Mouse (Mus musculus): ENCODE results near the gene Olfr1181. TPM values are rescaled to one million over a fixed set of nuclear protein-coding genes. Genes with fewer than 3 reads are reported as not detected.
"Not testable (repeated sequence)": the region's sequence is repeated elsewhere in the genome, so short reads cannot be mapped to it uniquely, and the experiment has no call there.

Olfr1181 gene
- not detected in 2 replicates for polyA plus RNA-seq (2014; fragmentation: Nextera tagmentation; extraction: Ambion mirVana)

DNA sequence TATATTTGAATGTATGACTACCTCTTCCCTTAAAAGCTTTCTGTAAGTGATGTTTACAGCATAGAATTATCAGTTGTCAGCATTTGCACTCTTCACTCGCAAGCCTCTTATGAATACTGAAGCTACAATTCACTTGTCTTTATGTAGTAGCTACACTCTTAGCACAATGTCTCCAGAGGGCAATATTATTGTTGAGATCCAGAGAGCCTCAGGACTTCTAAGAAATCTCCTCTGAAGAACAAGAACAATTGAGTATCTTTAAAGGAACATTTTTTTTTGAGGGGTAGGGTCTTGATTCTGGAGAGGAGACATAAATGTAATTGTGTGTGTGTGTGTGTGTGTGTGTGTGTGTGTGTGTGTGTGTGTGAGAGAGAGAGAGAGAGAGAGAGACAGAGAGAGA lies at the start of gene Olfr1181:
Gene Olfr1181 (minus strand): TSS at position 101 of the 400 bp plus-strand sequence.
- Histone ChIP-seq H3K4me2 (ENCODE audit: low read length) (no peak within 1 kb of the TSS), H3K27ac (replicated peaks in 1 of 2; ENCODE audit: control insufficient read depth in 1 of 2, insufficient read depth in 1 of 2, low read depth in 2 of 2, low read length in 2 of 2) (no peak within 1 kb of the TSS), H3K9me3 (ENCODE audit: control insufficient read depth, low read length) (no peaks in the 10 kb centered on the region), H3K27me3 (ENCODE audit: control insufficient read depth, insufficient read depth, low read length) (no peaks in the 10 kb centered on the region), H3K4me1 (ENCODE audit: control insufficient read depth in 2 of 2, insufficient read depth in 2 of 2, low read length in 2 of 2) (no peaks in the 10 kb centered on the region), H3K4me3 (ENCODE audit: control insufficient read depth in 1 of 2, insufficient read depth in 1 of 2, low read depth in 1 of 2, low read length in 2 of 2) (no peak within 1 kb of the TSS), H3K9ac (ENCODE audit: low read length) (no peak within 1 kb of the TSS), H3K36me3 (ENCODE audit: control insufficient read depth, insufficient read depth, low read length) (no peaks in the 10 kb centered on the region)
- WGBS, result 81% methylated on average over 1 of the region's 1 CpGs
- no peak for ATAC-seq (ENCODE audit: insufficient number of reproducible peaks, insufficient read depth, low FRiP score, low read depth)

DNA sequence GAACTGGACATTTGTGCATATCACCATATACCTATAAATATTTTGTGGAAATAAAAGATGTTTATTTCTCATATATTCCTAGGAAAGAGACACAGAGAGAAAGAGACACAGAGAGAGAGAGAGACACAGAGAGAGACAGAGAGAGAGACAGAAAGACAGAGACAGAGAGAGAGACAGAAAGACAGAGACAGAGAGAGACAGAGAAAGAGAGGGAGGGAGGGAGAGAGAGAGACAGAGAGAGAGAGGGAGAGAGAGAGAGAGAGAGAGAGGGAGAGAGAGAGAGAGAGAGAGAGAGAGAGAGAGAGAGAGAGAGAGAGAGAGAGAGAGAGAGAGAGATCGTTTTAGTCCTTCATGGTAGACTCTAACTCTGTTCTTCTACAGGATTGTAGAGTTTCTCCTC lies 28.6 kb upstream of the Olfr1181 start, which contains the start of gene Olfr1183:
Gene Olfr1183 (plus strand): TSS at position 301 of the 400 bp plus-strand sequence.
- WGBS, result 86% methylated on average over 1 of the region's 1 CpGs

DNA sequence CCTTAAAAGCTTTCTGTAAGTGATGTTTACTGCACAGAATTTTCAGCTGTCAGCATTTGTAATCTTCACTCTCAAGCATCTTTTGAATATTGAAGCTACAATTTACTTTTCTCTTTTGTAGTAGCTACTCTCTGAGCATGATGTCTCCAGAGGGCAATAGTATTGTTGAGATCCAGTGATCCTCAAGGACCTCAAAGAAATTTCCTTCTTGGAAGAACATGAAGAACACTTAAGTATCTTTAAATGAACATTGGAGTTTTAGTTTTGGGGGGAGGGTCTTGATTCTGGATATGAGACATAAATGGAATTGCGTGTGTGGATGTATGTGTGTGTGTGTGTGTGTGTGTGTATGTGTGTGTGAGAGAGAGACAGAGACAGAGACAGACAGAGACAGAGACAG lies 23.1 kb upstream of the Olfr1181 start, which contains the start of gene Gm13757:
Gene Gm13757 (minus strand): TSS at position 101 of the 400 bp plus-strand sequence.
- Histone ChIP-seq H3K4me1 (ENCODE audit: control insufficient read depth in 2 of 2, insufficient read depth in 2 of 2, low read length in 2 of 2) (no peaks in the 10 kb centered on the region), H3K27me3 (ENCODE audit: control insufficient read depth, insufficient read depth, low read length) (no peaks in the 10 kb centered on the region), H3K27ac (replicated peaks in 1 of 2; ENCODE audit: control insufficient read depth in 1 of 2, insufficient read depth in 1 of 2, low read depth in 2 of 2, low read length in 2 of 2) (no peak within 1 kb of the TSS), H3K36me3 (ENCODE audit: control insufficient read depth, insufficient read depth, low read length) (no peaks in the 10 kb centered on the region), H3K9ac (ENCODE audit: low read length) (no peak within 1 kb of the TSS), H3K4me2 (ENCODE audit: low read length) (no peak within 1 kb of the TSS), H3K4me3 (ENCODE audit: control insufficient read depth in 1 of 2, insufficient read depth in 1 of 2, low read depth in 1 of 2, low read length in 2 of 2) (no peak within 1 kb of the TSS), H3K9me3 (ENCODE audit: control insufficient read depth, low read length) (no peaks in the 10 kb centered on the region)
- ATAC-seq (ENCODE audit: insufficient number of reproducible peaks, insufficient read depth, low FRiP score, low read depth), result no peak
- 80% methylated on average over 1 of the region's 1 CpGs for WGBS

More for the DNA sequence above, 28.6 kb upstream of the Olfr1181 start, which contains the start of gene Olfr1183:
- H3K27me3 ChIP-seq (ENCODE audit: control insufficient read depth, insufficient read depth, low read length); H3K4me1 ChIP-seq (ENCODE audit: control insufficient read depth in 2 of 2, insufficient read depth in 2 of 2, low read length in 2 of 2); H3K9me3 ChIP-seq (ENCODE audit: control insufficient read depth, low read length); H3K4me3 ChIP-seq (ENCODE audit: control insufficient read depth in 1 of 2, insufficient read depth in 1 of 2, low read depth in 1 of 2, low read length in 2 of 2); ATAC-seq (ENCODE audit: insufficient number of reproducible peaks, insufficient read depth, low FRiP score, low read depth); H3K4me2 ChIP-seq (ENCODE audit: low read length); H3K9ac ChIP-seq (ENCODE audit: low read length); H3K36me3 ChIP-seq (ENCODE audit: control insufficient read depth, insufficient read depth, low read length); H3K27ac ChIP-seq (replicated peaks in 1 of 2; ENCODE audit: control insufficient read depth in 1 of 2, insufficient read depth in 1 of 2, low read depth in 2 of 2, low read length in 2 of 2): not testable (repeated sequence)

DNA sequence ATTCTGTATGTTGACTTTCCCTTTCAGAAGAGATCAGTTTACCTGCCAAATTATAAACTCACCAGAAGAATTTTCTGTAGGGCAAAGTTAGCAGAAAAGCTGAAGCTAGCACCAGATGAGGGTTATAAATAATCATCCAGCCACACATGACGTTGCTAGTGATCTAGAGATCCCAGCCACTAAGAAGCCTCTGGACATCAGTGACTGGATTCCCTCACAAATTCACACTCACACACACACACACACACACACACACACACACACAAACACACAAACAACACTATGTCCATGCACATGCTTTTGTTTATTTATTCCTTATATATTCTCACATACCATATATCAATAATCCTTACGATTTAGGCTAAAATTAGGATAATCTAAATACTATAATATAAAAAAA lies 6.9 kb downstream of the Olfr1181 start, which contains the start of gene Olfr1180:
Gene Olfr1180 (minus strand): TSS at position 101 of the 400 bp plus-strand sequence.
- Histone ChIP-seq H3K9me3 (ENCODE audit: control insufficient read depth, low read length) (no peaks in the 10 kb centered on the region), H3K4me2 (ENCODE audit: low read length) (no peak within 1 kb of the TSS), H3K9ac (ENCODE audit: low read length) (no peak within 1 kb of the TSS), H3K4me1 (ENCODE audit: control insufficient read depth in 2 of 2, insufficient read depth in 2 of 2, low read length in 2 of 2) (no peaks in the 10 kb centered on the region), H3K36me3 (ENCODE audit: control insufficient read depth, insufficient read depth, low read length) (no peaks in the 10 kb centered on the region), H3K27ac (replicated peaks in 1 of 2; ENCODE audit: control insufficient read depth in 1 of 2, insufficient read depth in 1 of 2, low read depth in 2 of 2, low read length in 2 of 2) (no peak within 1 kb of the TSS), H3K27me3 (ENCODE audit: control insufficient read depth, insufficient read depth, low read length) (no peaks in the 10 kb centered on the region), H3K4me3 (ENCODE audit: control insufficient read depth in 1 of 2, insufficient read depth in 1 of 2, low read depth in 1 of 2, low read length in 2 of 2) (no peak within 1 kb of the TSS)
- ATAC-seq (ENCODE audit: insufficient number of reproducible peaks, insufficient read depth, low FRiP score, low read depth), result no peak
- 61% methylated on average over 2 of the region's 2 CpGs for WGBS

DNA sequence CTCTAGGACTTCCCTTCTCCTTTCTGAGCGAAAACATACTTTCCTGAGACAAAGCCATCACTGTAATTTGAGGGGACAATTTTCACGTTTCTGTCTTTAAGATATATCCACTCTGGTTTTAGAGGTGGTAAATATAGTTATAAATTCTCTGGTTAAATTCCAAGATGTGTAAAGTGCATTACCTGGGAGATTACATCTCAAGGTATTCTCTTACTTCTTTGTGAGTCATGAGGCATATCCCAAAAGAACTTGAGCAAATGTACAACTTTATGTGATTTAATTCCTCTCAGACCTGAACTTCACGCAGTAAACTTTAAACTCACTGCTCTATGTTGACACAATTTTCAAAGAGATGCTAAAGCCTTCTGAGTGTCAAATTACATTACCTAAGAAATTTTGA lies 19.6 kb downstream of the Olfr1181 start, which contains the start of gene Olfr1179:
Gene Olfr1179 (minus strand): TSS at position 101 of the 400 bp plus-strand sequence.
- Histone ChIP-seq H3K36me3 (ENCODE audit: control insufficient read depth, insufficient read depth, low read length) (no peaks in the 10 kb centered on the region), H3K9me3 (ENCODE audit: control insufficient read depth, low read length) (no peaks in the 10 kb centered on the region), H3K27me3 (ENCODE audit: control insufficient read depth, insufficient read depth, low read length) (no peaks in the 10 kb centered on the region), H3K27ac (replicated peaks in 1 of 2; ENCODE audit: control insufficient read depth in 1 of 2, insufficient read depth in 1 of 2, low read depth in 2 of 2, low read length in 2 of 2) (no peak within 1 kb of the TSS), H3K4me2 (ENCODE audit: low read length) (no peak within 1 kb of the TSS), H3K4me3 (ENCODE audit: control insufficient read depth in 1 of 2, insufficient read depth in 1 of 2, low read depth in 1 of 2, low read length in 2 of 2) (no peak within 1 kb of the TSS), H3K9ac (ENCODE audit: low read length) (no peak within 1 kb of the TSS), H3K4me1 (ENCODE audit: control insufficient read depth in 2 of 2, insufficient read depth in 2 of 2, low read length in 2 of 2) (no peaks in the 10 kb centered on the region)
- ATAC-seq (ENCODE audit: insufficient number of reproducible peaks, insufficient read depth, low FRiP score, low read depth), result no peak
- WGBS, result 75% methylated on average over 3 of the region's 3 CpGs

- no peak within 1 kb of the TSS for H3K27ac ChIP-seq (replicated peaks in 1 of 2; ENCODE audit: control insufficient read depth in 1 of 2, insufficient read depth in 1 of 2, low read depth in 2 of 2, low read length in 2 of 2)
- no peak within 1 kb of the TSS for H3K9ac ChIP-seq (ENCODE audit: low read length)
- H3K27me3 ChIP-seq (ENCODE audit: control insufficient read depth, insufficient read depth, low read length), result no peaks in the 10 kb centered on the region
- H3K4me1 ChIP-seq (ENCODE audit: control insufficient read depth in 2 of 2, insufficient read depth in 2 of 2, low read length in 2 of 2), result no peaks in the 10 kb centered on the region
- H3K4me3 ChIP-seq (ENCODE audit: control insufficient read depth in 1 of 2, insufficient read depth in 1 of 2, low read depth in 1 of 2, low read length in 2 of 2), result no peak within 1 kb of the TSS
- no peaks in the 10 kb centered on the region for H3K36me3 ChIP-seq (ENCODE audit: control insufficient read depth, insufficient read depth, low read length)
- no peak for ATAC-seq (ENCODE audit: insufficient number of reproducible peaks, insufficient read depth, low FRiP score, low read depth)
- H3K9me3 ChIP-seq (ENCODE audit: control insufficient read depth, low read length), result no peaks in the 10 kb centered on the region
- WGBS, result 81% methylated on average over 1 of the region's 1 CpGs
- H3K4me2 ChIP-seq (ENCODE audit: low read length), result no peak within 1 kb of the TSS
Measured at GRCm38 (mm10) chr2:88386762-88387161, 39.2 kb downstream of the Olfr1181 start, which contains the start of gene Olfr1178. TSS of gene Olfr1178 (plus strand) at chr2:88387062.

Other genes starting within 250 kb of the Olfr1181 start
- not detected in 2 replicates for gene Olfr1168, start 244.3 kb downstream of the Olfr1181 start, polyA plus RNA-seq (2014; fragmentation: Nextera tagmentation; extraction: Ambion mirVana)
- not detected in 2 replicates for gene Olfr1170, start 197.8 kb downstream of the Olfr1181 start, polyA plus RNA-seq (2014; fragmentation: Nextera tagmentation; extraction: Ambion mirVana)
- not detected in 2 replicates for gene Olfr1173, start 146.3 kb downstream of the Olfr1181 start, polyA plus RNA-seq (2014; fragmentation: Nextera tagmentation; extraction: Ambion mirVana)
- not detected in 2 replicates for gene Olfr1174-ps, start 111.0 kb downstream of the Olfr1181 start, polyA plus RNA-seq (2014; fragmentation: Nextera tagmentation; extraction: Ambion mirVana)
- not detected in 2 replicates for gene Olfr1175-ps, start 99.0 kb downstream of the Olfr1181 start, polyA plus RNA-seq (2014; fragmentation: Nextera tagmentation; extraction: Ambion mirVana)
- not detected in 2 replicates for gene Olfr1176, start 89.5 kb downstream of the Olfr1181 start, polyA plus RNA-seq (2014; fragmentation: Nextera tagmentation; extraction: Ambion mirVana)
- gene Olfr1177-ps, start 79.7 kb downstream of the Olfr1181 start, polyA plus RNA-seq (2014; fragmentation: Nextera tagmentation; extraction: Ambion mirVana), result not detected in 2 replicates
- gene Olfr1178, start 39.1 kb downstream of the Olfr1181 start, polyA plus RNA-seq (2014; fragmentation: Nextera tagmentation; extraction: Ambion mirVana), result not detected in 2 replicates
- not detected in 2 replicates for gene Olfr1179, start 19.7 kb downstream of the Olfr1181 start, polyA plus RNA-seq (2014; fragmentation: Nextera tagmentation; extraction: Ambion mirVana)
- not detected in 2 replicates for gene Olfr1180, start 7.0 kb downstream of the Olfr1181 start, polyA plus RNA-seq (2014; fragmentation: Nextera tagmentation; extraction: Ambion mirVana)
- gene Gm13757, start 23.0 kb upstream of the Olfr1181 start, polyA plus RNA-seq (2014; fragmentation: Nextera tagmentation; extraction: Ambion mirVana), result not detected in 2 replicates
- not detected in 2 replicates for gene Olfr1183, start 28.7 kb upstream of the Olfr1181 start, polyA plus RNA-seq (2014; fragmentation: Nextera tagmentation; extraction: Ambion mirVana)
- not detected in 2 replicates for gene Olfr1184, start 57.4 kb upstream of the Olfr1181 start, polyA plus RNA-seq (2014; fragmentation: Nextera tagmentation; extraction: Ambion mirVana)
- gene Olfr1185-ps1, start 67.1 kb upstream of the Olfr1181 start, polyA plus RNA-seq (2014; fragmentation: Nextera tagmentation; extraction: Ambion mirVana), result not detected in 2 replicates
- gene Olfr1186, start 92.4 kb upstream of the Olfr1181 start, polyA plus RNA-seq (2014; fragmentation: Nextera tagmentation; extraction: Ambion mirVana), result not detected in 2 replicates
- gene Olfr1188, start 130.8 kb upstream of the Olfr1181 start, polyA plus RNA-seq (2014; fragmentation: Nextera tagmentation; extraction: Ambion mirVana), result not detected in 2 replicates
- not detected in 2 replicates for gene Olfr1189, start 160.3 kb upstream of the Olfr1181 start, polyA plus RNA-seq (2014; fragmentation: Nextera tagmentation; extraction: Ambion mirVana)
- not detected in 2 replicates for gene Olfr1191-ps1, start 214.4 kb upstream of the Olfr1181 start, polyA plus RNA-seq (2014; fragmentation: Nextera tagmentation; extraction: Ambion mirVana)
- gene Olfr1192-ps1, start 222.3 kb upstream of the Olfr1181 start, polyA plus RNA-seq (2014; fragmentation: Nextera tagmentation; extraction: Ambion mirVana), result not detected in 2 replicates
- gene Olfr1193, start 249.5 kb upstream of the Olfr1181 start, polyA plus RNA-seq (2014; fragmentation: Nextera tagmentation; extraction: Ambion mirVana), result not detected in 2 replicates

Data from heart, embryonic 14.5 days (tissue).